In genomic region chr13:52873923-52874322, GRCm38 (mm10) we compare ENCODE assay signal across 28 mouse cellular contexts. TPM values are rescaled to one million over a fixed set of nuclear protein-coding genes. Genes with fewer than 3 reads are reported as not detected.
DNase-seq lines count a peak whose midpoint lies in the region; ATAC-seq lines count a peak whose summit lies in the region.
"Had no signal": no experiment of that assay in that cellular context is flagged by ENCODE, and none has a peak within 500 bp of the region (broad histone marks: within the 10 kb centered on the region; RNA-seq: fewer than 3 reads in every experiment).

No protein-coding gene starts in this region.

- no peaks in the 10 kb centered on the region for H3K4me1 ChIP-seq in midbrain, embryonic 11.5 days (ENCODE audit: control insufficient read depth, insufficient read depth, low read length)
- H3K4me1 ChIP-seq in midbrain, embryonic 13.5 days (replicated peaks), result peaks cover 3% of the 10 kb centered on the region; the same call in 1 of the 2 replicates
- H3K4me1 ChIP-seq in hindbrain, embryonic 13.5 days (replicated peaks), result peaks cover 17% of the 10 kb centered on the region
- peaks cover 15% of the 10 kb centered on the region; the same call in 1 of the 2 replicates for H3K4me1 ChIP-seq in hindbrain, embryonic 10.5 days (replicated peaks)

- H3K9ac ChIP-seq in midbrain, embryonic 11.5 days (ENCODE audit: low read length), result no peak overlapping the region
- H3K9ac ChIP-seq in midbrain, embryonic 13.5 days (replicated peaks), result no peak overlapping the region
- H3K9ac ChIP-seq in hindbrain, embryonic 13.5 days, result no peak overlapping the region
- H3K9ac ChIP-seq: liver, embryonic 14.5 days; midbrain, embryonic 15.5 days; neural tube, embryonic 12.5 days had no signal

- no peak overlapping the region for H3K27ac ChIP-seq in midbrain, embryonic 11.5 days (ENCODE audit: low read depth, low read length)
- no peak overlapping the region for H3K27ac ChIP-seq in midbrain, embryonic 13.5 days
- H3K27ac ChIP-seq in hindbrain, embryonic 13.5 days, result no peak overlapping the region
- H3K27ac ChIP-seq in hindbrain, embryonic 10.5 days, result no peak overlapping the region
- H3K27ac ChIP-seq: hindbrain, postnatal 0 days; kidney, postnatal 0 days; liver, embryonic 14.5 days; midbrain, embryonic 15.5 days; neural tube, embryonic 12.5 days had no signal

- no peak for ATAC-seq in midbrain, embryonic 11.5 days (ENCODE audit: low FRiP score)
- no peak for ATAC-seq in midbrain, embryonic 13.5 days
- ATAC-seq in inflammation-experienced regulatory T-cells, adult 6 months, result peak; percentile 69
- no peak for ATAC-seq in hindbrain, embryonic 13.5 days (ENCODE audit: low FRiP score)
- ATAC-seq: forebrain, embryonic 14.5 days; hindbrain, postnatal 0 days; intestine, embryonic 16.5 days; midbrain, embryonic 15.5 days had no signal

- H3K9me3 ChIP-seq in midbrain, embryonic 11.5 days (ENCODE audit: control insufficient read depth, low read length), result no peaks in the 10 kb centered on the region
- no peaks in the 10 kb centered on the region for H3K9me3 ChIP-seq in midbrain, embryonic 13.5 days
- H3K9me3 ChIP-seq in hindbrain, embryonic 13.5 days, result no peaks in the 10 kb centered on the region
- no peaks in the 10 kb centered on the region for H3K9me3 ChIP-seq in hindbrain, embryonic 10.5 days
- H3K9me3 ChIP-seq: megakaryocyte, embryonic 14.5 days; midbrain, embryonic 15.5 days; neural tube, embryonic 12.5 days had no signal

- DNase-seq in midbrain, embryonic 11.5 days (ENCODE audit: low spot score, missing footprints), result peak; percentile 77
- DNase-seq in NIH3T3 (ENCODE audit: low read depth), result peak; percentile 63
- DNase-seq in natural killer cell, adult 2 months (ENCODE audit: low spot score in 2 of 2), result peak; percentile 33 to 61
- DNase-seq in testis, postnatal 10 days (ENCODE audit: low spot score), result no peak
- no peak for DNase-seq in hindbrain, embryonic 10.5 days (ENCODE audit: low spot score)
- DNase-seq: adrenal gland, postnatal 14 days; cerebellum, adult 11-12 months; cerebellum, postnatal 10 days; heart, postnatal 14 days; kidney, adult 8-10 months; kidney, postnatal 4 days; liver; lung, adult 2 months; right cerebral cortex, adult 18-20 months; spleen, adult 18-20 months; thymus, adult 18-20 months; thymus, postnatal 25 days had no signal

- WGBS in midbrain, embryonic 11.5 days, result 87% methylated on average over 11 of the region's 11 CpGs
- WGBS in midbrain, embryonic 13.5 days, result 88% methylated on average over 11 of the region's 11 CpGs
- 82% methylated on average over 11 of the region's 11 CpGs for WGBS in hindbrain, embryonic 13.5 days
- 88% methylated on average over 11 of the region's 11 CpGs for WGBS in hindbrain, embryonic 10.5 days

- no peak overlapping the region for H3K4me3 ChIP-seq in midbrain, embryonic 11.5 days (ENCODE audit: low read depth, low read length)
- no peak overlapping the region for H3K4me3 ChIP-seq in midbrain, embryonic 13.5 days (replicated peaks)
- H3K4me3 ChIP-seq in hindbrain, embryonic 13.5 days, result no peak overlapping the region
- no peak overlapping the region for H3K4me3 ChIP-seq in hindbrain, embryonic 10.5 days
- H3K4me3 ChIP-seq: midbrain, embryonic 15.5 days; neural tube, embryonic 12.5 days had no signal

- H3K27me3 ChIP-seq in midbrain, embryonic 11.5 days (ENCODE audit: control insufficient read depth, insufficient read depth, low read length), result no peaks in the 10 kb centered on the region
- H3K27me3 ChIP-seq in midbrain, embryonic 13.5 days, result no peaks in the 10 kb centered on the region
- no peaks in the 10 kb centered on the region for H3K27me3 ChIP-seq in hindbrain, embryonic 13.5 days
- H3K27me3 ChIP-seq in hindbrain, embryonic 10.5 days (ENCODE audit: insufficient read depth, poor library complexity, severe bottlenecking), result no peaks in the 10 kb centered on the region
- H3K27me3 ChIP-seq: megakaryocyte, embryonic 14.5 days; midbrain, embryonic 15.5 days; neural tube, embryonic 12.5 days had no signal

- H3K36me3 ChIP-seq in midbrain, embryonic 11.5 days (ENCODE audit: control insufficient read depth, insufficient read depth, low read length), result no peaks in the 10 kb centered on the region
- no peaks in the 10 kb centered on the region for H3K36me3 ChIP-seq in midbrain, embryonic 13.5 days
- H3K36me3 ChIP-seq in hindbrain, embryonic 13.5 days, result no peaks in the 10 kb centered on the region; the same call in 1 of the 2 replicates
- H3K36me3 ChIP-seq in hindbrain, embryonic 10.5 days, result no peaks in the 10 kb centered on the region
- H3K36me3 ChIP-seq: midbrain, embryonic 15.5 days; neural tube, embryonic 12.5 days had no signal

- no peak overlapping the region for H3K4me2 ChIP-seq in midbrain, embryonic 11.5 days
- no peak overlapping the region for H3K4me2 ChIP-seq in midbrain, embryonic 13.5 days (replicated peaks)
- no peak overlapping the region for H3K4me2 ChIP-seq in hindbrain, embryonic 13.5 days
- H3K4me2 ChIP-seq: midbrain, embryonic 15.5 days; neural tube, embryonic 12.5 days had no signal

RNA-seq across cellular contexts. Expression of gene Auh, which starts 55.6 kb away (rescaled TPM):
- polyA plus RNA-seq in midbrain, embryonic 11.5 days (2014; fragmentation: Nextera tagmentation; extraction: Ambion mirVana), result 38.7 and 39.6 TPM in 2 replicates
- polyA plus RNA-seq in midbrain, embryonic 13.5 days (2015; fragmentation: Nextera tagmentation; extraction: Ambion mirVana), result 57.1 and 58.4 TPM in 2 replicates
- polyA plus RNA-seq in inflammation-experienced regulatory T-cells, adult 6 months (2017; shearing (Covaris generic)), result 10 to 100 TPM; 25.0 to 28.2 (median 26.2) TPM
- 61.8 and 64.6 TPM in 2 replicates for polyA plus RNA-seq in hindbrain, embryonic 13.5 days (2015; fragmentation: Nextera tagmentation; extraction: Ambion mirVana)
- polyA plus RNA-seq in hindbrain, embryonic 10.5 days (2016; fragmentation: Nextera tagmentation; extraction: Ambion mirVana), result 38.3 and 44.5 TPM in 2 replicates

Comparison
In these comparisons a context has a peak if more than half of its experiments do, and no peak if none do; other contexts are left out.
1. DNase-seq: peak in midbrain, embryonic 11.5 days (single experiment), NIH3T3 (single experiment) and natural killer cell, adult 2 months (2 of 2); none in testis, postnatal 10 days (single experiment) and hindbrain, embryonic 10.5 days (single experiment).